Mouse (Mus musculus) splenic B cell, adult 2 months (primary cell): Measurements from ENCODE around the gene Smim15.

Source experiments
- DNase-seq: peaks from one replicate; pipeline ENCODE4 v3.0.0-alpha.2; 2011; ENCODE audit warnings: low read depth, low spot score
- H3K27me3 ChIP-seq: 2 replicates; pipeline ENCODE4 v1.6.1; 2012; ENCODE audit warnings: mild to moderate bottlenecking, low read length, moderate library complexity, mixed read lengths; ENCODE audit not compliant: control insufficient read depth, poor library complexity, insufficient read depth, severe bottlenecking
- H3K36me3 ChIP-seq: 2 replicates; pipeline ENCODE4 v1.6.1; 2012; ENCODE audit warnings: mild to moderate bottlenecking, low read length, moderate library complexity, mixed read lengths; ENCODE audit not compliant: control insufficient read depth, poor library complexity, insufficient read depth, severe bottlenecking

Gene Smim15

GRCm38 (mm10) chr13:108044222-108044941 lies at the start of gene Smim15:
TSS of gene Smim15 (plus strand) at chr13:108044446.
- peaks cover 3% of the 10 kb centered on the region for H3K36me3 ChIP-seq
- peak; percentile 86 for DNase-seq
- H3K27me3 ChIP-seq = no peaks in the 10 kb centered on the region

- DNase-seq = no peak
- no peaks in the 10 kb centered on the region for H3K27me3 ChIP-seq
- no peaks in the 10 kb centered on the region for H3K36me3 ChIP-seq
Observed at GRCm38 (mm10) chr13:107995211-107995610, 49.0 kb upstream of the Smim15 start.

GRCm38 (mm10) chr13:107996301-107996700 lies 47.9 kb upstream of the Smim15 start:
- Histone ChIP-seq H3K36me3 (no peaks in the 10 kb centered on the region), H3K27me3 (no peaks in the 10 kb centered on the region)
- DNase-seq = no peak

- no peaks in the 10 kb centered on the region for H3K36me3 ChIP-seq
- no peaks in the 10 kb centered on the region for H3K27me3 ChIP-seq
- DNase-seq = no peak
Observed at GRCm38 (mm10) chr13:108007861-108008260, 36.4 kb upstream of the Smim15 start.

- no peaks in the 10 kb centered on the region for H3K36me3 ChIP-seq
- no peak for DNase-seq
- H3K27me3 ChIP-seq = no peaks in the 10 kb centered on the region
Observed at GRCm38 (mm10) chr13:108013110-108013509, 31.1 kb upstream of the Smim15 start.

- Histone ChIP-seq H3K27me3 (no peaks in the 10 kb centered on the region), H3K36me3 (no peaks in the 10 kb centered on the region)
- DNase-seq = no peak
Observed at GRCm38 (mm10) chr13:108013839-108014238, 30.4 kb upstream of the Smim15 start.

- no peak for DNase-seq
- Histone ChIP-seq H3K36me3 (no peaks in the 10 kb centered on the region), H3K27me3 (no peaks in the 10 kb centered on the region)
Observed at GRCm38 (mm10) chr13:108015166-108015565, 29.1 kb upstream of the Smim15 start.

- DNase-seq = no peak
- no peaks in the 10 kb centered on the region for H3K36me3 ChIP-seq
- no peaks in the 10 kb centered on the region for H3K27me3 ChIP-seq
Observed at GRCm38 (mm10) chr13:108017349-108017748, 26.9 kb upstream of the Smim15 start.

GRCm38 (mm10) chr13:108025802-108026201 lies 18.4 kb upstream of the Smim15 start:
- no peak for DNase-seq
- Histone ChIP-seq H3K36me3 (no peaks in the 10 kb centered on the region), H3K27me3 (no peaks in the 10 kb centered on the region)

- Histone ChIP-seq H3K36me3 (no peaks in the 10 kb centered on the region), H3K27me3 (no peaks in the 10 kb centered on the region)
- no peak for DNase-seq
Observed at GRCm38 (mm10) chr13:108032789-108033188, 11.5 kb upstream of the Smim15 start.

GRCm38 (mm10) chr13:108039375-108039774 lies 4.9 kb upstream of the Smim15 start:
- no peaks in the 10 kb centered on the region for H3K36me3 ChIP-seq
- DNase-seq = no peak
- no peaks in the 10 kb centered on the region for H3K27me3 ChIP-seq

- DNase-seq = no peak
- no peaks in the 10 kb centered on the region for H3K27me3 ChIP-seq
- no peaks in the 10 kb centered on the region for H3K36me3 ChIP-seq
Observed at GRCm38 (mm10) chr13:108039902-108040301, 4.3 kb upstream of the Smim15 start.

GRCm38 (mm10) chr13:108040451-108040850 lies 3.8 kb upstream of the Smim15 start:
- Histone ChIP-seq H3K27me3 (no peaks in the 10 kb centered on the region), H3K36me3 (no peaks in the 10 kb centered on the region)
- DNase-seq = no peak

GRCm38 (mm10) chr13:108041358-108041757 lies 2.9 kb upstream of the Smim15 start:
- no peaks in the 10 kb centered on the region for H3K36me3 ChIP-seq
- H3K27me3 ChIP-seq = no peaks in the 10 kb centered on the region
- DNase-seq = peak; percentile 91

GRCm38 (mm10) chr13:108043431-108044221 lies 620 bp upstream of the Smim15 start:
- Histone ChIP-seq H3K36me3 (peaks cover 3% of the 10 kb centered on the region), H3K27me3 (no peaks in the 10 kb centered on the region)
- DNase-seq = no peak
